Mouse (Mus musculus) limb, embryonic 14.5 days (tissue): ENCODE measurements around the gene Olfr810. TPM values are rescaled to one million over a fixed set of nuclear protein-coding genes. Genes with fewer than 3 reads are reported as not detected.

Experiments
- ATAC-seq: fragments of 200-750 bp; cut with Nextera tagmentation; 2 replicates; pipeline ENCODE4 v1.8.0; 2017; ENCODE audit warnings: low read depth, moderate number of reproducible peaks, moderate TSS enrichment; ENCODE audit not compliant: low FRiP score
- DNase-seq: peaks from one replicate; pipeline ENCODE4 v3.0.0-alpha.2; 2015; ENCODE audit warnings: low spot score
- H3K27ac ChIP-seq: fragments of 300-500 bp; sonication (generic); replicated peaks from 2 replicates; pipeline ENCODE4 v1.5.1; 2014; ENCODE audit warnings: low read depth, mild to moderate bottlenecking, low read length, moderate library complexity, mixed read lengths
- H3K27me3 ChIP-seq: fragments of 300-500 bp; sonication (generic); 2 replicates; pipeline ENCODE4 v1.6.1; 2014; ENCODE audit warnings: low read length, mixed read lengths; ENCODE audit not compliant: control insufficient read depth, insufficient read depth
- H3K36me3 ChIP-seq: fragments of 300-500 bp; sonication (generic); 2 replicates; pipeline ENCODE4 v1.6.1; 2014; ENCODE audit warnings: mild to moderate bottlenecking, low read length, moderate library complexity, mixed read lengths; ENCODE audit not compliant: control insufficient read depth, insufficient read depth
- H3K4me1 ChIP-seq: fragments of 300-500 bp; sonication (generic); 2 replicates; pipeline ENCODE4 v1.6.1; 2014; ENCODE audit warnings: antibody characterized with exemption, low read length, mixed read lengths; ENCODE audit not compliant: control insufficient read depth, insufficient read depth
- H3K4me2 ChIP-seq: fragments of 300-500 bp; sonication (generic); replicated peaks from 2 replicates; pipeline ENCODE4 v1.6.1; 2014; ENCODE audit warnings: low read depth, mild to moderate bottlenecking, low read length, moderate library complexity; ENCODE audit not compliant: severe bottlenecking
- H3K4me3 ChIP-seq: fragments of 300-500 bp; sonication (generic); replicated peaks from 2 replicates; pipeline ENCODE4 v1.5.1; 2014; ENCODE audit warnings: low read length
- H3K9ac ChIP-seq: fragments of 300-500 bp; sonication (generic); 2 replicates; pipeline ENCODE4 v1.6.1; 2014; ENCODE audit warnings: mild to moderate bottlenecking, low read depth, low read length, moderate library complexity; ENCODE audit not compliant: severe bottlenecking
- H3K9me3 ChIP-seq: fragments of 300-500 bp; sonication (generic); 2 replicates; pipeline ENCODE4 v1.6.1; 2016; ENCODE audit warnings: low read length; ENCODE audit not compliant: control insufficient read depth
- POLR2A ChIP-seq: fragments of 200-500 bp; IDR thresholded peaks from 2 replicates; pipeline ENCODE4 v1.8.0; 2012; ENCODE audit warnings: inconsistent platforms, mild to moderate bottlenecking, moderate library complexity, borderline replicate concordance; ENCODE audit not compliant: insufficient read depth, insufficient read length; ENCODE audit errors: extremely low read depth
- polyA plus RNA-seq, 2 experiments: library from polyadenylated mRNA; depleted of rRNA in 1 of 2; stranded (reverse) in 1 of 2; unstranded in 1 of 2; fragments of >200 nt; fragmentation: Nextera tagmentation in 1 of 2; extraction: Ambion mirVana in 1 of 2; gene quantifications; 2 replicates each; pipeline versions ENCODE4 v1.2.1 to v1.2.3; 2012 to 2014

The Olfr810 gene
- polyA plus RNA-seq, 2 experiments, result not detected

GRCm38 (mm10) chr10:129741821-129742220 lies 52.9 kb downstream of the Olfr810 start, which contains the start of gene Olfr806:
TSS of gene Olfr806 (minus strand) at chr10:129741921.
- Histone ChIP-seq H3K27ac (no peak within 1 kb of the TSS), H3K4me2 (no peak within 1 kb of the TSS), H3K9me3 (no peaks in the 10 kb centered on the region), H3K4me1 (no peaks in the 10 kb centered on the region), H3K9ac (no peak within 1 kb of the TSS), H3K27me3 (no peaks in the 10 kb centered on the region), H3K4me3 (no peak within 1 kb of the TSS), H3K36me3 (no peaks in the 10 kb centered on the region)
- ATAC-seq (no peak), DNase-seq (no peak)
- no peak for TF ChIP-seq POLR2A

Other genes starting within 250 kb of the Olfr810 start
- not detected in 2 replicates for gene Olfr794, start 227.3 kb downstream of the Olfr810 start, polyA plus RNA-seq (2012; rRNA removed)
- gene Olfr794, start 227.3 kb downstream of the Olfr810 start, polyA plus RNA-seq (2014; fragmentation: Nextera tagmentation; extraction: Ambion mirVana), result not detected in 2 replicates
- not detected in 2 replicates for gene Olfr796, start 182.3 kb downstream of the Olfr810 start, polyA plus RNA-seq (2012; rRNA removed)
- not detected in 2 replicates for gene Olfr796, start 182.3 kb downstream of the Olfr810 start, polyA plus RNA-seq (2014; fragmentation: Nextera tagmentation; extraction: Ambion mirVana)
- gene Olfr798, start 167.0 kb downstream of the Olfr810 start, polyA plus RNA-seq (2012; rRNA removed), result not detected in 2 replicates
- gene Olfr798, start 167.0 kb downstream of the Olfr810 start, polyA plus RNA-seq (2014; fragmentation: Nextera tagmentation; extraction: Ambion mirVana), result not detected in 2 replicates
- not detected in 2 replicates for gene Olfr799, start 157.4 kb downstream of the Olfr810 start, polyA plus RNA-seq (2012; rRNA removed)
- not detected in 2 replicates for gene Olfr799, start 157.4 kb downstream of the Olfr810 start, polyA plus RNA-seq (2014; fragmentation: Nextera tagmentation; extraction: Ambion mirVana)
- not detected in 2 replicates for gene Olfr800, start 137.2 kb downstream of the Olfr810 start, polyA plus RNA-seq (2012; rRNA removed)
- gene Olfr800, start 137.2 kb downstream of the Olfr810 start, polyA plus RNA-seq (2014; fragmentation: Nextera tagmentation; extraction: Ambion mirVana), result not detected in 2 replicates
- gene Olfr801, start 121.1 kb downstream of the Olfr810 start, polyA plus RNA-seq (2012; rRNA removed), result not detected in 2 replicates
- gene Olfr801, start 121.1 kb downstream of the Olfr810 start, polyA plus RNA-seq (2014; fragmentation: Nextera tagmentation; extraction: Ambion mirVana), result not detected in 2 replicates
- gene Olfr802, start 106.7 kb downstream of the Olfr810 start, polyA plus RNA-seq (2012; rRNA removed), result not detected in 2 replicates
- not detected in 2 replicates for gene Olfr802, start 106.7 kb downstream of the Olfr810 start, polyA plus RNA-seq (2014; fragmentation: Nextera tagmentation; extraction: Ambion mirVana)
- not detected in 2 replicates for gene Olfr803, start 100.6 kb downstream of the Olfr810 start, polyA plus RNA-seq (2012; rRNA removed)
- not detected in 2 replicates for gene Olfr803, start 100.6 kb downstream of the Olfr810 start, polyA plus RNA-seq (2014; fragmentation: Nextera tagmentation; extraction: Ambion mirVana)
- not detected in 2 replicates for gene Olfr804, start 91.7 kb downstream of the Olfr810 start, polyA plus RNA-seq (2012; rRNA removed)
- not detected in 2 replicates for gene Olfr804, start 91.7 kb downstream of the Olfr810 start, polyA plus RNA-seq (2014; fragmentation: Nextera tagmentation; extraction: Ambion mirVana)
- not detected in 2 replicates for gene Olfr805, start 65.5 kb downstream of the Olfr810 start, polyA plus RNA-seq (2012; rRNA removed)
- gene Olfr805, start 65.5 kb downstream of the Olfr810 start, polyA plus RNA-seq (2014; fragmentation: Nextera tagmentation; extraction: Ambion mirVana), result not detected in 2 replicates
- gene Olfr806, start 53.0 kb downstream of the Olfr810 start, polyA plus RNA-seq (2012; rRNA removed), result not detected in 2 replicates
- not detected in 2 replicates for gene Olfr806, start 53.0 kb downstream of the Olfr810 start, polyA plus RNA-seq (2014; fragmentation: Nextera tagmentation; extraction: Ambion mirVana)
- gene Olfr807, start 37.1 kb downstream of the Olfr810 start, polyA plus RNA-seq (2012; rRNA removed), result not detected in 2 replicates
- not detected in 2 replicates for gene Olfr807, start 37.1 kb downstream of the Olfr810 start, polyA plus RNA-seq (2014; fragmentation: Nextera tagmentation; extraction: Ambion mirVana)
- not detected in 2 replicates for gene Olfr808, start 29.4 kb downstream of the Olfr810 start, polyA plus RNA-seq (2012; rRNA removed)
- gene Olfr808, start 29.4 kb downstream of the Olfr810 start, polyA plus RNA-seq (2014; fragmentation: Nextera tagmentation; extraction: Ambion mirVana), result not detected in 2 replicates
- gene Olfr809, start 20.3 kb downstream of the Olfr810 start, polyA plus RNA-seq (2012; rRNA removed), result not detected in 2 replicates
- gene Olfr809, start 20.3 kb downstream of the Olfr810 start, polyA plus RNA-seq (2014; fragmentation: Nextera tagmentation; extraction: Ambion mirVana), result not detected in 2 replicates
- gene Olfr811, start 9.5 kb upstream of the Olfr810 start, polyA plus RNA-seq (2012; rRNA removed), result not detected in 2 replicates
- not detected in 2 replicates for gene Olfr811, start 9.5 kb upstream of the Olfr810 start, polyA plus RNA-seq (2014; fragmentation: Nextera tagmentation; extraction: Ambion mirVana)
- gene Olfr812, start 51.2 kb upstream of the Olfr810 start, polyA plus RNA-seq (2012; rRNA removed), result not detected in 2 replicates
- gene Olfr812, start 51.2 kb upstream of the Olfr810 start, polyA plus RNA-seq (2014; fragmentation: Nextera tagmentation; extraction: Ambion mirVana), result not detected in 2 replicates
- not detected in 2 replicates for gene Olfr813, start 60.5 kb upstream of the Olfr810 start, polyA plus RNA-seq (2012; rRNA removed)
- gene Olfr813, start 60.5 kb upstream of the Olfr810 start, polyA plus RNA-seq (2014; fragmentation: Nextera tagmentation; extraction: Ambion mirVana), result not detected in 2 replicates
- not detected in 2 replicates for gene Olfr814, start 84.9 kb upstream of the Olfr810 start, polyA plus RNA-seq (2012; rRNA removed)
- gene Olfr814, start 84.9 kb upstream of the Olfr810 start, polyA plus RNA-seq (2014; fragmentation: Nextera tagmentation; extraction: Ambion mirVana), result not detected in 2 replicates
- gene Olfr815, start 111.0 kb upstream of the Olfr810 start, polyA plus RNA-seq (2012; rRNA removed), result not detected in 2 replicates
- gene Olfr815, start 111.0 kb upstream of the Olfr810 start, polyA plus RNA-seq (2014; fragmentation: Nextera tagmentation; extraction: Ambion mirVana), result not detected in 2 replicates
- not detected in 2 replicates for gene Olfr816, start 120.7 kb upstream of the Olfr810 start, polyA plus RNA-seq (2012; rRNA removed)
- gene Olfr816, start 120.7 kb upstream of the Olfr810 start, polyA plus RNA-seq (2014; fragmentation: Nextera tagmentation; extraction: Ambion mirVana), result not detected in 2 replicates
- gene Olfr818, start 154.2 kb upstream of the Olfr810 start, polyA plus RNA-seq (2012; rRNA removed), result not detected in 2 replicates
- gene Olfr818, start 154.2 kb upstream of the Olfr810 start, polyA plus RNA-seq (2014; fragmentation: Nextera tagmentation; extraction: Ambion mirVana), result not detected in 2 replicates
- not detected in 2 replicates for gene Olfr819, start 172.3 kb upstream of the Olfr810 start, polyA plus RNA-seq (2012; rRNA removed)
- not detected in 2 replicates for gene Olfr819, start 172.3 kb upstream of the Olfr810 start, polyA plus RNA-seq (2014; fragmentation: Nextera tagmentation; extraction: Ambion mirVana)
- not detected in 2 replicates for gene Olfr247, start 181.2 kb upstream of the Olfr810 start, polyA plus RNA-seq (2012; rRNA removed)
- gene Olfr247, start 181.2 kb upstream of the Olfr810 start, polyA plus RNA-seq (2014; fragmentation: Nextera tagmentation; extraction: Ambion mirVana), result not detected in 2 replicates
- not detected in 2 replicates for gene Gm10310, start 190.1 kb upstream of the Olfr810 start, polyA plus RNA-seq (2012; rRNA removed)
- gene Gm10310, start 190.1 kb upstream of the Olfr810 start, polyA plus RNA-seq (2014; fragmentation: Nextera tagmentation; extraction: Ambion mirVana), result not detected in 2 replicates
- gene Olfr820, start 217.7 kb upstream of the Olfr810 start, polyA plus RNA-seq (2012; rRNA removed), result not detected in 2 replicates
- gene Olfr820, start 217.7 kb upstream of the Olfr810 start, polyA plus RNA-seq (2014; fragmentation: Nextera tagmentation; extraction: Ambion mirVana), result not detected in 2 replicates
- not detected in 2 replicates for gene Olfr821, start 235.4 kb upstream of the Olfr810 start, polyA plus RNA-seq (2012; rRNA removed)
- gene Olfr821, start 235.4 kb upstream of the Olfr810 start, polyA plus RNA-seq (2014; fragmentation: Nextera tagmentation; extraction: Ambion mirVana), result not detected in 2 replicates